Mouse (Mus musculus): ENCODE measurements around the gene Fat4. TPM values are rescaled to one million over a fixed set of nuclear protein-coding genes. Genes with fewer than 3 reads are reported as not detected.

Gene Fat4
- 10 to 100 TPM; 13.0 to 13.2 TPM for total RNA-seq (2021)
- long read RNA-seq, experiment 1, partial matches to known transcripts = 1 of 2 reads
- long read RNA-seq, experiment 1, other reads (novel, unspliced or antisense) = 1 of 2 reads
- long read RNA-seq, experiment 2, partial matches to known transcripts = 1 of 1 reads
- long read RNA-seq, experiment 2, other reads (novel, unspliced or antisense) = 0 of 1 reads

GRCm38 (mm10) chr3:38886890-38887355 is at the start of gene Fat4:
Gene Fat4 (plus strand): TSS chr3:38886940.
- peak within 1 kb of the TSS; percentile 72 for H3K27ac ChIP-seq
- DNase-seq (ENCODE audit: extremely low spot score in 1 of 2, low spot score in 2 of 2) = peak; percentile 23 to 24
- no peak for TF ChIP-seq CTCF (IDR thresholded peaks at IDR 0.05)
- H3K4me3 ChIP-seq = peak within 1 kb of the TSS; percentile 84
- intact Hi-C loops (cut with DNase I) = loop anchor here (5.0 to 10.0 kb wide), 4 partner anchors 100 to 508 kb away; no protein-coding TSS in a partner anchor

GRCm38 (mm10) chr3:38839438-38839837 is 47.3 kb upstream of the Fat4 start:
- no peak overlapping the region for H3K27ac ChIP-seq
- no peak for DNase-seq (ENCODE audit: extremely low spot score in 1 of 2, low spot score in 2 of 2)
- intact Hi-C loops (cut with DNase I) = no loop called here
- no peak for TF ChIP-seq CTCF (IDR thresholded peaks at IDR 0.05)
- H3K4me3 ChIP-seq = no peak overlapping the region

DNA sequence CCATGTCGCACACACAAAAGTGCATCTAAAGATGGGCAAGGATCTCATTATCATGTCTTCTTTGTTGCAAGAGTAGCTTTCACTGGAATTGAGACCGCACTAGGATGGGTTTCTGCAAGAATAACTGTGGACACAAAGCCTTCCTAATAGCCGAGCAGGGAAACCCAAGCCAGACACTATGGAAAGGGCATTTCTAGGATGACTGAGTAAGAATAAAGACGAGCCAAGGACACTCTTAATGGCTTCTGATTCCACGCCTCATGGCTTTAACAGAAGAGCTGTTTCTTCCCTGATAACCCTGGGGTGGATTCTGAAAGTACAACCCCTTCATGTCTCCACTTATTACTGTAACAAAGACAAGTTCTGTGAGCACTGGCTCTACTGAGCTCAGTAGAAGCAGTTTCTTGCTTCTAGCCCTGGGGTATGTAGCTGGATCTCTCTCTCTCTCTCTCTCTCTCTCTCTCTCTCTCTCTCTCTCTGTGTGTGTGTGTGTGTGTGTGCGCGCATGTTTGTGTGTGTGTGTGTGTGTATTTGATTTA is 43.7 kb upstream of the Fat4 start:
- no peak overlapping the region for H3K4me3 ChIP-seq
- TF ChIP-seq CTCF (IDR thresholded peaks at IDR 0.05) = no peak
- intact Hi-C loops (cut with DNase I) = no loop called here
- no peak overlapping the region for H3K27ac ChIP-seq
- DNase-seq (ENCODE audit: extremely low spot score in 1 of 2, low spot score in 2 of 2) = no peak

GRCm38 (mm10) chr3:38846602-38847382 is 39.9 kb upstream of the Fat4 start:
- intact Hi-C loops (cut with DNase I) = loop anchor here (5.0 kb wide), 1 partner anchor 364 kb away; the partner anchor contains the start of gene Ankrd50
- no peak overlapping the region for H3K4me3 ChIP-seq
- peak; percentile 7 for TF ChIP-seq CTCF (IDR thresholded peaks at IDR 0.05)
- no peak overlapping the region for H3K27ac ChIP-seq
- DNase-seq (ENCODE audit: extremely low spot score in 1 of 2, low spot score in 2 of 2) = no peak

DNA sequence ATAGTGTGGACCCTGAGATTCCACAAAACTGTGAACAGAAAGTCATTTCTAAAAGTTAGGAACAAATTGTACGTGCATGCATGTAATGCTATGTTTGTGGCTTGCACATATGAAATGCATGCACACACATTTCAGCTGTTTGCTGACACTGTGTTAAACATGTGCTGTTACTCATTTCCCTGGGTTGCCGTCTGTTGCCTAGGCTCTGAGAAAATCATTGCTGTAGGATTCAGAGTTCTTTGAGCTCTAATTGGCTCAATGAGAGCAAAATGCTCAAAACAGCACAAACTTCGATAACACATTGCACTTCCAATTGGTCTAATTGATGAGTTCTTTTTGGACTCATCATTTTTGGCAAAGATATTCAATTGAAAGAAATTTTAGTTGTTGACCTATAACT is 37.7 kb upstream of the Fat4 start:
- Histone ChIP-seq H3K27ac (no peak overlapping the region), H3K4me3 (no peak overlapping the region)
- no peak for TF ChIP-seq CTCF (IDR thresholded peaks at IDR 0.05)
- intact Hi-C loops (cut with DNase I) = loop anchor here (1.0 to 5.0 kb wide), 3 partner anchors 367 to 622 kb away; partner anchors contain the start of gene Ankrd50
- DNase-seq (ENCODE audit: extremely low spot score in 1 of 2, low spot score in 2 of 2) = no peak

DNA sequence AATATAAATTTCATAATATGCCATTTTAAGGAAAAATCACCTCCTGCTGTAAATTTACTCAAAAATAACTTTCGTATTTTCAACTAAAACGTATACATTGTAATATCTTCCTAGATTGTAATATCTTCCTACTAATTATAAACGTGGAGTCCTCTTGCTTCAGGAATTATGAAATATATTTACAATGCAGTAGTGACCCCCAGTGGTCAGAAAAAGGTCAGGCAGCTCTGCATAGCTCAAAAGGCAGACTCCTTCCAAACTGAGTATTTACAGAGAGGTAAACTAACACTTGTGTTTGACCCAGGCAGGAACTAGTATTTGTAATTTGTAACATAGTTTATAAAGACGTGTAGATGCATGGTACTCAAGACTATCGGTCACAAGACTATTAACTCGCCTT is 37.2 kb upstream of the Fat4 start:
- intact Hi-C loops (cut with DNase I) = loop anchor here (1.0 to 5.0 kb wide), 3 partner anchors 367 to 622 kb away; partner anchors contain the start of gene Ankrd50
- H3K27ac ChIP-seq = no peak overlapping the region
- no peak overlapping the region for H3K4me3 ChIP-seq
- peak; percentile 26 to 41 for DNase-seq (ENCODE audit: extremely low spot score in 1 of 2, low spot score in 2 of 2)
- TF ChIP-seq CTCF (IDR thresholded peaks at IDR 0.05) = peak; percentile 88

- Histone ChIP-seq H3K27ac (no peak overlapping the region), H3K4me3 (no peak overlapping the region)
- DNase-seq (ENCODE audit: extremely low spot score in 1 of 2, low spot score in 2 of 2) = no peak
- TF ChIP-seq CTCF (IDR thresholded peaks at IDR 0.05) = peak; percentile 24
- intact Hi-C loops (cut with DNase I) = no loop called here
Observed at GRCm38 (mm10) chr3:38853650-38854049, 33.1 kb upstream of the Fat4 start.

DNA sequence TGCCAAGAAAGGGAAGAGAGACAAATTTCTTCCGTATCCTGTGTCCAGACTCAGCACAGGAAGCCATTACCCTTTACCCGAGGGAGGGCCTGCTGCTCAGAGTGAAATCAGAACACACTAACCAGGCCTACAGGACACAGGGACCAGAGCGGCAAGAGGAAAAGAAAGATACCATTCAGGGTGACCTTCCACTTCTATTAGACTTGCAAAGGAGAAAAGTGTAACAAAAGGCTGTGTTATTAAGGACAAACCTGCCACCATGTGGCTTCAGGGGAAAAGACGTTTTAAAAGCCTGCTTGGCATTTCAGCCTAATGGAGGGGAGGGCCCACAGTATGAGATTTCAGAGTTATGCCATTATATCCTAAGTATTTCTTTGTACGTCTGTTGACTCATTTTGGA is 26.1 kb upstream of the Fat4 start:
- intact Hi-C loops (cut with DNase I) = no loop called here
- no peak for DNase-seq (ENCODE audit: extremely low spot score in 1 of 2, low spot score in 2 of 2)
- Histone ChIP-seq H3K27ac (no peak overlapping the region), H3K4me3 (no peak overlapping the region)
- no peak; the same call in 1 of the 2 replicates for TF ChIP-seq CTCF (IDR thresholded peaks at IDR 0.05)

- no peak for TF ChIP-seq CTCF (IDR thresholded peaks at IDR 0.05)
- intact Hi-C loops (cut with DNase I) = no loop called here
- no peak for DNase-seq (ENCODE audit: extremely low spot score in 1 of 2, low spot score in 2 of 2)
- Histone ChIP-seq H3K4me3 (no peak overlapping the region), H3K27ac (no peak overlapping the region)
Observed at GRCm38 (mm10) chr3:38871291-38871690, 15.4 kb upstream of the Fat4 start.

DNA sequence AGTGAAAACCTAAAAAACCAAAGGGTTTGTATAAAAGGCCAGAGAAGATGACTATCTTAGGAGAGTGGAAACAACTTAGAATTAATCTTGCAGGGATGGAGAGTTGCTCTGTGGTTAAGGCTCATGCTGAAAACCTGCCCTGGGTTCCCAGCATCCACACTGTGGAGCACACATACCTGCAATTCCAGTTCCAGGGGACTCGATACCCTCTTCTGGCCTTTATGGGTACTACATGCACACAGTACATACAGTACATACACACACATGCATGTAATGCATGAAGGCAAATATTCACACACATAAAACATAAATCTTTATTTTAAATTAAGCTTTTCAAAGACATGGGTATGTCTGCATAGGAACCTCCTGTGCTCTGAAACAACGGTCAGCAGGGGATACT is 10.9 kb upstream of the Fat4 start:
- no peak for DNase-seq (ENCODE audit: extremely low spot score in 1 of 2, low spot score in 2 of 2)
- peak; percentile 24; the same call in 1 of the 2 replicates for TF ChIP-seq CTCF (IDR thresholded peaks at IDR 0.05)
- intact Hi-C loops (cut with DNase I) = no loop called here
- Histone ChIP-seq H3K4me3 (no peak overlapping the region), H3K27ac (no peak overlapping the region)

DNA sequence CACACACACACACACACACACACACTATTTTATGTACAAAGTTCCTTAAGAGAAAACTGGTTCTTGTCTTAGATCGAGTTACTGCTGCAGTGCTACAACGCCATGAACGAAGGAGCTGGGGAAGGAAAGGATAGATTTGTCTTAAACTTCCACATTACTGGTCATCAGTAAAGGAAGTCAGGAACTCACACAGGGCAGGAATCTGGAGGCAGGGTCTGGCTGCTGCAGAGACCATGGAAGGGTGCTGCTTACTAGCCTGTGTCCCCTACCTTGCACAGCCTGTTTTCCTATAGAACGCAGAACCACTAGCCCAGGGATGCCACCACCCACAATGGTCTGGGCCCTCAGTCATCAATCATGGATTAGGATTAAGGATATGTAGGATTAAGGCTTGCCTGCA is 10.0 kb upstream of the Fat4 start:
- DNase-seq (ENCODE audit: extremely low spot score in 1 of 2, low spot score in 2 of 2) = no peak
- Histone ChIP-seq H3K4me3 (no peak overlapping the region), H3K27ac (no peak overlapping the region)
- TF ChIP-seq CTCF (IDR thresholded peaks at IDR 0.05) = no peak
- intact Hi-C loops (cut with DNase I) = no loop called here

- intact Hi-C loops (cut with DNase I) = loop anchor here (2.0 to 10.0 kb wide), 3 partner anchors 512 to 1280 kb away; no protein-coding TSS in a partner anchor
- TF ChIP-seq CTCF (IDR thresholded peaks at IDR 0.05) = peak; percentile 87
- Histone ChIP-seq H3K27ac (no peak overlapping the region), H3K4me3 (no peak overlapping the region)
- peak; percentile 31 to 34 for DNase-seq (ENCODE audit: extremely low spot score in 1 of 2, low spot score in 2 of 2)
Observed at GRCm38 (mm10) chr3:38882778-38883177, 4.0 kb upstream of the Fat4 start.

All from left cerebral cortex, adult 2 months (tissue).